Mouse (Mus musculus) intestine, embryonic 16.5 days (tissue): Measurements from ENCODE around the gene Hoxa5. TPM values are rescaled to one million over a fixed set of nuclear protein-coding genes. Genes with fewer than 3 reads are reported as not detected.

Source experiments
- ATAC-seq: fragments of 200-750 bp; cut with Nextera tagmentation; 2 replicates; pipeline ENCODE4 v1.8.0; 2017; ENCODE audit warnings: moderate TSS enrichment, moderate library complexity
- H3K27ac ChIP-seq: fragments of 300-500 bp; sonication (generic); 2 replicates; pipeline ENCODE4 v1.5.1; 2014; ENCODE audit warnings: mild to moderate bottlenecking, low read length
- H3K27me3 ChIP-seq: fragments of 300-500 bp; sonication (generic); replicated peaks from 2 replicates; pipeline ENCODE4 v1.6.1; 2014; ENCODE audit warnings: low read length, control low read depth, mixed read lengths; ENCODE audit not compliant: control insufficient read depth, insufficient read depth
- H3K36me3 ChIP-seq: fragments of 300-500 bp; sonication (generic); 2 replicates; pipeline ENCODE4 v1.6.1; 2014; ENCODE audit warnings: low read length, control low read depth; ENCODE audit not compliant: control insufficient read depth, insufficient read depth
- H3K4me1 ChIP-seq: fragments of 300-500 bp; sonication (generic); 2 replicates; pipeline ENCODE4 v1.6.1; 2014; ENCODE audit warnings: low read length, control low read depth, mixed read lengths; ENCODE audit not compliant: control insufficient read depth, insufficient read depth
- H3K4me2 ChIP-seq: fragments of 300-500 bp; sonication (generic); 2 replicates; pipeline ENCODE4 v1.6.1; 2014; ENCODE audit warnings: low read depth, low read length, control low read depth
- H3K4me3 ChIP-seq: fragments of 300-500 bp; sonication (generic); 2 replicates; pipeline ENCODE4 v1.5.1; 2014; ENCODE audit warnings: mild to moderate bottlenecking, low read length
- H3K9ac ChIP-seq: fragments of 300-500 bp; sonication (generic); 2 replicates; pipeline ENCODE4 v1.6.1; 2014; ENCODE audit warnings: low read depth, low read length
- H3K9me3 ChIP-seq: fragments of 300-500 bp; sonication (generic); 2 replicates; pipeline ENCODE4 v1.6.1; 2016; ENCODE audit warnings: low read length, control low read depth; ENCODE audit not compliant: control insufficient read depth
- WGBS: fragments of 180-500 bp; shearing (Covaris S2); extraction: QIAGEN DNeasy Blood & Tissue Kit; methylation state at CpG from one replicate; pipeline ENCODE4 v1.1.7; 2014; 5-methylcytosine and 5-hydroxymethylcytosine counted together
- polyA plus RNA-seq: library from polyadenylated mRNA; unstranded; fragments of >200 nt; fragmentation: Nextera tagmentation; extraction: Ambion mirVana; gene quantifications from 2 replicates; pipeline ENCODE4 v1.2.1, GENCODE M21; 2015

Hoxa5 gene
- polyA plus RNA-seq, 1 experiment from 2014 or later: 15.3 TPM

DNA sequence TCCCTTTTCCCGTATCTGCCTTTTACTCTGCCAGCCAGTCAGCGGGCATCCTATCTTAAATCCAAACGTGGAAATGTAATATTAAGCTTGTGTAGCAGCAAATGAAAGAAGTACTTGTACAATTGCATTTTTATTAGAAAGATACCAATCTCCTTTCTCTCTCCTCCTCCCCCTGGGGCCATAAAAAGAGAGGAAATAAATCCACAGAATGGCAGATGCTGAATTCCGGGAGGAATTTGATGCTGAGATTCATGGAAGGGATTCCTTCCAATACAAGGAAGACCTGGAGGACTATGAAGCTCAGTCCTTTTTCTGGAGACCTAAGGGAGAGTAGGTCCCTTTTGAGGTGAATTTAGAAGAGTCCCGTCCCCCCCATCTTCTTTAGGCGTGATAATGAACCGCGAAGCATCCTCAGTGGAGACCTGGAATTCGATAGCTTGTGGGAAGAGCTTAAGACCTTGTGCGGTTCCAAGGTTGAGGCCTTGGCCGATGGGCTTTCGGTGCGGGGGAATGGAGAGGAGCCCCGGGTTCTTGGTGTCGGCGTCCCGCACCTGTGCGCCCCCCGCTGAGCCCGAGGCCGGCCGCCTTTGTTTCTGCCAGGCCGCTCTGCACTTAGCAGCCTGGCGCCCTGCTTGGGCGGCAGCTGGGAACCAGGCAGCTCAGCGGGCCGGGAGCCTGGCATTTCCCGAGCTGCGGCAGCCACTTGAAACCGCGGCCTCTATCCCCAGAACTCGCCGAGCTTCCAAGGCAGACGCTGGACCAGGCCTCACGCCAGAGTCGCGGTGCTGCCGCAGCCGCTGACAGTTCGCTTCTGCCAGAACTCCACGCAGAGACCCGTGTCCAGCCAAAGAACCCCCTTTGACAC is 36.0 kb downstream of the Hoxa5 start:
- ATAC-seq: no peak
- WGBS: 40% methylated on average over 42 of the region's 42 CpGs

DNA sequence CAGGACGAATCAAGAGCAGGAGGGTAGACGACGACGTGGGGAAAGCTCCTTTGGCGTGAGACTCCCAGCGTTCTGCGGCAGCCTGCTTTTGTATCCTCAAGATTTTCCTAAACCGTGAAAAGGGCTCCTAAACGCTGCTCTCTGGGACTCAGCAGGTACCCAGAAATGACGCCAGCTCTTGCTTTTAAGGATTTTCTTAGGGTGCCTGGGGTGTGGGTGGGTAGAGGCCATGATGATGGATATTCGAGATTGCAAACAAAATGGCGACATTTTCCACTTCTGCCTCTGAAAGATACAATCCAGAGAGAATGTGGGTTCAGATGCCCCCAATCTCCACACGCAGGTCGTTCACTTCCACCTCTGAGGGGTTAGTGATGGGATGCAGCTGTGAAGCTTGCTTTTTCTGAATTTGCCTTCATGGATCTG is 36.6 kb downstream of the Hoxa5 start:
- Histone ChIP-seq H3K9ac (peak overlapping the region; percentile 65), H3K4me2 (peak overlapping the region; percentile 69), H3K4me3 (peak overlapping the region; percentile 43), H3K27me3 (peaks cover 22% of the 10 kb centered on the region), H3K9me3 (no peaks in the 10 kb centered on the region), H3K36me3 (no peaks in the 10 kb centered on the region), H3K4me1 (peaks cover 23% of the 10 kb centered on the region), H3K27ac (peak overlapping the region; percentile 74)
- WGBS: 54% methylated on average over 14 of the region's 14 CpGs
- ATAC-seq: no peak

More for the DNA sequence above, 36.0 kb downstream of the Hoxa5 start:
- Histone ChIP-seq H3K27ac (peak overlapping the region; percentile 74), H3K4me3 (peak overlapping the region; percentile 43), H3K27me3 (peaks cover 22% of the 10 kb centered on the region), H3K4me1 (peaks cover 27% of the 10 kb centered on the region), H3K36me3 (no peaks in the 10 kb centered on the region), H3K9ac (peak overlapping the region; percentile 71), H3K4me2 (peak overlapping the region; percentile 69), H3K9me3 (no peaks in the 10 kb centered on the region)

DNA sequence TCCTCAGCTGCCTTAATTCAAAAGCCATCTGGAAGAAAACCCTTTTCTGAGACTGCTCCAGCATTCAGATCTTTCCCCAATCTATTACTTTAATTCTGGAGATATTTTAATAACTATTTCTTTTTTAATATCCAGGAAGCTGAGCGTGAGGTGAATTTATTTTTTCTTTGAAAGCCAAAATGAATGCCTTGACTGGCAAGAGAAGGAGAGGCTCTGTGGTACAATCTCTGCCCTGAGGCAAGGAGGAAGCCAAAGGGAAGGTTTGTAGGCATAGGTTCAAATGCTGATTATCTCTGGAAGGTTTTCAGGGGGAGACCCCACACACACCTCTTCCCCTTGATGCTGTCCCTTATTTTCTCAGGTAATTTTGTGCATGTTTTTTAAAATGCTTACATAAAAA is 37.2 kb downstream of the Hoxa5 start:
- no peak for ATAC-seq
- Histone ChIP-seq H3K4me3 (peak overlapping the region; percentile 43), H3K36me3 (no peaks in the 10 kb centered on the region), H3K27ac (peak overlapping the region; percentile 74), H3K27me3 (peaks cover 22% of the 10 kb centered on the region), H3K9ac (peak overlapping the region; percentile 65), H3K4me2 (peak overlapping the region; percentile 69), H3K4me1 (peaks cover 17% of the 10 kb centered on the region), H3K9me3 (no peaks in the 10 kb centered on the region)
- WGBS: 49% methylated on average over 1 of the region's 1 CpGs

DNA sequence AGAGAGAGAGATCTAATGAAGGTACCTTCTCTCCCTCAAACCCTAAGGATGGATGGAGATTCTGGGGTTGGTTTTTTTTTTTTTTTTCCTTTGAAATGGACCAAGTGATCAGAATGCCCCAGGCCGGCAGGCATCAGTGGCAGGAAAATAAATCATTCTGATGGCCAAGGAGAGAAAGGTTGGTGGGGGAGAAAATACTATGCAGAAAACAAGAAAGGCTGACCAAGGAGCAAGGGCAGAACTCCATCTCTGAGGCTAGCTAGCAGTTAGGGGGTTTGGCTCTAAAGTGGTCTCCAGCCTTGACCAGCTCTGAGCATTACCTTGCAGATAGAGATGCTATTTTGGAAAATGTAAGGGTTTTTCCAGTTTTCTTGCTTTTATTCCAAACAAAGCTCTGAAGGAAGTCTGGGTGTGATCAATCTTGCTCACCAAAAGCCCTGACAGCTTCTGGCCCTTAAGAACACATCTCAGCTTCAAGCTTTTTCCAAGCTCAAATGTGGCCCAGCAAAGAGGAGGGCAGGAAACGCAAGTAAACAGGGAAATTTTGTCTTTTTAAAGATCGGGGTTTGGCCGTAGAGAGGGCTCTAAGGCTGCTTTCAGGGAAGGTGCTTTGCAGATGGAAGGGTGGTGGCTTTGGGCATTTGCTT is 37.8 kb downstream of the Hoxa5 start:
- 35% methylated on average over 4 of the region's 4 CpGs for WGBS

DNA sequence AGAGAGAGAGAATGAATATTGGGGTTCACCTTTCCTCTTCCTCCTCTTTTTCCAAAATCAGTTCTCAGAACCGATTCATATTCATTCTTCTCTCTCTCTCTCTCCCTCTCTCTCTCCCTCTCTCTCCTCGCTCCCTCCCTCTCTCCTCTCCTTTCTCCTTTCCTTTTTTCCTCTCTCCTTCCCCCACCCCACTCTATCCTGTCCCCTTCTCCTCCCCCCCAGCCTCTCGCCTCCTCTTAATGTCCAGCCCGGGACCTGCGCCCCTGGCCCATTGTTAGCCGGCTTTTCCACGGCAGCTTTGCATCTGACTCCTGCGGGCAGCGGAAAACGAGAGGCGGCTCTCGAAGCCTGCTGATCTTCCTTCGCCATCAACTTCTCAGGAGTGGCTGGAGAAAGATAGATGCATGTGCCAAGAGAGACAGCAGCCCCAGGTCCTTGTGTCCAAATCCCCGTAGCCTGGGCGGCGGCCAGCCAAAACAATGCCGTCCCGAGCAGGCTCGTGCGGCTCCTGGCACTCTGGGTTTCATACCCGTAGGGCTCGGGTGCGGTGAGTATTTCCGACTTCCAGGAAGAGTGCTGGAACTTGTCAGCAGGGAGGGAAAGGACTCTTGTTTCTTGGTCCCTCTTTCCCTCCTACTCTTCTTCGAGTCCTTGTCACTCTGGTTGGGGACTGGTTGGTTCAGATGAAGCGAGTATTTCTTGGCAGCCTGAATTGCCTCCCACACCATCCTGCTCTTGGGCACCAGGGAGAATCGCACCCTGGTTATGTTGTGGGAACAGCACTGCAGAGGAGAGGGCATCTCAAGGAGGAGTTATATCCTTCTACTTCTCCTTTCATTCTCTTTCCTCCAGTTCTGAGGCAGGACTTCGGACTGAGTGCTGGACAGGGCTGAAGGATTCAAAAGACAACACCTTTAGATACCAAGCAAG is 38.7 kb downstream of the Hoxa5 start:
- ATAC-seq: no peak
- no peaks in the 10 kb centered on the region for H3K36me3 ChIP-seq
- peak overlapping the region; percentile 52 for H3K4me3 ChIP-seq
- peak overlapping the region; percentile 87 for H3K27ac ChIP-seq
- H3K9ac ChIP-seq: peak overlapping the region; percentile 74
- H3K4me1 ChIP-seq: peaks cover 13% of the 10 kb centered on the region
- peaks cover 19% of the 10 kb centered on the region for H3K27me3 ChIP-seq
- peak overlapping the region; percentile 69 for H3K4me2 ChIP-seq
- no peaks in the 10 kb centered on the region for H3K9me3 ChIP-seq
- WGBS: 23% methylated on average over 28 of the region's 28 CpGs

More for the DNA sequence above, 37.8 kb downstream of the Hoxa5 start:
- Histone ChIP-seq H3K9ac (peak overlapping the region; percentile 65), H3K27ac (peak overlapping the region; percentile 74), H3K27me3 (peaks cover 22% of the 10 kb centered on the region), H3K4me3 (peak overlapping the region; percentile 20), H3K4me2 (peak overlapping the region; percentile 69), H3K36me3 (no peaks in the 10 kb centered on the region), H3K9me3 (no peaks in the 10 kb centered on the region), H3K4me1 (peaks cover 14% of the 10 kb centered on the region; the same call in 1 of the 2 replicates)
- ATAC-seq: no peak

DNA sequence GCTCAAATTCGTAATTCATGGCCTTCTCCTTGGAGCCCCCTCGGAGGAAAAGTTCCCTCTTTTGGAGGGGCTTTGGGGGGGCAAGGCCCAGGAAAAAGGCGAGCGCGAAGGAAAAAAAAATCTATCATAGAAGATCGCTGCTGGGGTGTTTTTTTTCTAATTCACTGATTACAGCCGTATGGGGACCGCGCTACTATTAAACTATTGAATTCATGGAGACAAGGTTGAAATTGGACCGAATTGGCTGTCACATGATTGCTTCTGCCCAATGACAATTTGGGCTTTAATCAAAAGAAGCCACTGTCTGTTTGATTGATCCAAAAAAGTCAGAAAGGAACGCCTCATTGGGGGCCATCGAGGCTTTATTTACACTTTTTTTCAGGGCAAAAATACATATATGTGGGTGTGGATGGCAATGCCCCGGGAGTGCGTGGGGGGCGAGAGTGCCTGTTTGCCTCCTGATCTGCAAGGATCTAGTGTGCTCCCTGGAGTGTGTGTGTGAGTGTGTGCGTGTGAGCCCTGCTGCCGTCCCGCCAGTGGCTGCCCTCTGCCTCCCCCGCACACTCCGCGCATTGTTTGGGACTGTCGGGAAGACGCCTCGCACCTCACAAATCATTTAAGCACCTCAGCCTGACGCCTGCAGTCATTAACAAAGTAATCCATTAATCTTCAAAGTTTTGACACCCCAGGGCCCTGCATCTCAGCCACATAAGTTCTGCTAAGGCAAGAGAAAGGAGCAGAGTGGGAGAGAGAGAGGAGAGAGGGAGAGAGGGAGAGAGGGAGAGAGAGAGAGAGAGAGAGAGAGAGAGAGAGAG is 39.6 kb downstream of the Hoxa5 start, which contains the start of gene Hoxa2:
Gene Hoxa2, minus strand, starts transcription at position 206 of the 815 bp plus-strand sequence.
- Histone ChIP-seq H3K36me3 (no peaks in the 10 kb centered on the region), H3K27ac (peak within 1 kb of the TSS; percentile 87), H3K9me3 (no peaks in the 10 kb centered on the region), H3K9ac (peak within 1 kb of the TSS; percentile 74), H3K4me1 (peaks cover 18% of the 10 kb centered on the region), H3K27me3 (peaks cover 14% of the 10 kb centered on the region), H3K4me2 (peak within 1 kb of the TSS; percentile 69), H3K4me3 (peak within 1 kb of the TSS; percentile 52)
- WGBS: 15% methylated on average over 25 of the region's 25 CpGs
- ATAC-seq: peak; percentile 18; the same call in 1 of the 2 replicates

DNA sequence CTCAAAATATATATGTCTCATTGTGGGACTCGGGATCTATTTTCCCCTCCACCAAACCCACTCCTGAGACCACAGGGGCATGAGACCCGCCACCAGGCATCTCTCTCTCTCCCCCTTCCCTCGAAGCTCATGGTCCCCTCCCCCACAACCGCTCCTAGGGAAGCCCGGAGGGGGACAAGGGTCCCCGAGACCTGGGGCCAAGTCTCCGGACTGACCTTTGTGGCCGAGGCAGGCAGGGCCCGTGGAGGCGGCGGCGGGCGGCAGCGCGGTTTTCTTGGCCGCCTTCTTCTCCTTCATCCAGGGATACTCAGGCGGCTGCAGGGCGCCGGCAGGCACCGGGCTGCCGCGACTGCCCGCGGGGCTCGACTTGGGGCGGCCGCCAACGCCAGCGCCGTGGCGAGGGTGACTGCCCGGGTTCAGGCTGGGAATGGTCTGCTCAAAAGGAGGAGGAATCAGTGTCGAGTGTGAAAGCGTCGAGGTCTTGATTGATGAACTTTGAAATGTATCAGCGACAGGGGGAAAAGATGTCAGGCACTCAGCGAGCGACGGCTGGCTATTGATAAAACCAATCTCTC is 40.2 kb downstream of the Hoxa5 start:
- Histone ChIP-seq H3K4me2 (peak overlapping the region; percentile 69), H3K9ac (peak overlapping the region; percentile 74), H3K36me3 (no peaks in the 10 kb centered on the region), H3K27me3 (peaks cover 13% of the 10 kb centered on the region), H3K27ac (peak overlapping the region; percentile 87), H3K9me3 (no peaks in the 10 kb centered on the region), H3K4me1 (peaks cover 18% of the 10 kb centered on the region), H3K4me3 (peak overlapping the region; percentile 52)
- ATAC-seq: no peak
- WGBS: 7% methylated on average over 38 of the region's 39 CpGs

DNA sequence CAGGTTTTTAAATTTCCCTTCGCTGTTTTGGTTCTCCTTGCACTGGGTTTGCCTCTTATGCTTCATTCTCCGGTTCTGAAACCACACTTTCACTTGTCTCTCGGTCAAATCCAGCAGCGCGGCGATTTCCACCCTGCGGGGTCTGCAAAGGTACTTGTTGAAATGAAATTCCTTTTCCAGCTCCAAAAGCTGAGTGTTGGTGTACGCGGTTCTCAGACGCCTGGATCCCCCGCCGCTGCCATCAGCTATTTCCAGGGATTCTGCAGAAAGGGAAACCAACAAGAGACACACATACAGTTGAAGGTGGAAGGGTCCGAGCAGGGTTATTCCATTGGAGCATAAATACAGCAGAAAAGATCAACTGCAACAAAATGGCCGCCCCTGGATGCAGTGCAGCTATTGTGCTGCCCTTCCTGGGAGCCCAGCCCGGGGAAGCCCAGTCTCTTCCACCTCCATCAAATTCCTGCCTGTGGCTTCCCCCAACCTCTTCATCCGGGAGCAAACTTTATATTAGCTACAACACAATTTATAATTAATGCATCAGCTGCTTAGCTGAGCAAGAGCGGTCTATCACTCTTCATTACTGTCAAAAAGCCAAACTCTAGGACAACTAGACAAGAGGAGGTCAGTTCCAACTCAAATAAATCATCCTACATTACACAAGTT is 40.9 kb downstream of the Hoxa5 start:
- WGBS: 36% methylated on average over 17 of the region's 17 CpGs

More for the DNA sequence above, 40.9 kb downstream of the Hoxa5 start:
- Histone ChIP-seq H3K4me3 (peak overlapping the region; percentile 52), H3K9me3 (no peaks in the 10 kb centered on the region), H3K4me2 (peak overlapping the region; percentile 69), H3K27me3 (peaks cover 12% of the 10 kb centered on the region), H3K4me1 (peaks cover 18% of the 10 kb centered on the region), H3K36me3 (no peaks in the 10 kb centered on the region), H3K9ac (peak overlapping the region; percentile 74), H3K27ac (peak overlapping the region; percentile 87)
- ATAC-seq: no peak
